Mouse (Mus musculus) right cerebral cortex, postnatal 4 days (tissue): ENCODE data around the gene Psma7.

Experiments
- DNase-seq: peaks from one replicate; pipeline ENCODE4 v3.0.0-alpha.2; 2022

Gene Psma7

GRCm38 (mm10) chr2:180042256-180042857 is at the start of gene Psma7, which contains the start of gene Ss18l1:
Gene Psma7, minus strand, starts transcription at chr2:180042433.
Gene Ss18l1, plus strand, starts transcription at chr2:180042509.
- DNase-seq = peak; percentile 94

- DNase-seq = no peak
These were observed 48.1 kb upstream of the Psma7 start for GRCm38 (mm10) chr2:180090285-180090684.

GRCm38 (mm10) chr2:180087472-180087871 is 45.2 kb upstream of the Psma7 start:
- DNase-seq = no peak

DNA sequence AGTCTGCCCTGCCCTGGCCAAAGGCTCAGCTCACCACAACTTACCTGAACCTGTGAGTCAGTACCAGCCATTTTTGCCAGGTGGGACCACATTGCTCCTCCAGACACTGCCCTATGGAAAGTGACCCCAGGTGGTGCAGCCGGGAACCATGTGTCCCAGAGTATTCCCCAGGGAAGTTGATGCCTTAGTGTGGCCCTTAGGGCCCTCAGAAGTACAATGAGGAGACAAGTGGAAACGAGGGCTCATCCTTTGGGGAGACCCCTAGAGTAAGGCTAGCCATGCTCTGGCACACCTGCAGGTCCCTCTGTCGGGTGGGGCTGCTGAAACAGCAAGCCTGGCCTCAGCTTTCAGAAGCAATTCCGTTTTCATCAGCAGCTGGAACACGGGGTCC is 44.4 kb upstream of the Psma7 start:
- DNase-seq = no peak

DNA sequence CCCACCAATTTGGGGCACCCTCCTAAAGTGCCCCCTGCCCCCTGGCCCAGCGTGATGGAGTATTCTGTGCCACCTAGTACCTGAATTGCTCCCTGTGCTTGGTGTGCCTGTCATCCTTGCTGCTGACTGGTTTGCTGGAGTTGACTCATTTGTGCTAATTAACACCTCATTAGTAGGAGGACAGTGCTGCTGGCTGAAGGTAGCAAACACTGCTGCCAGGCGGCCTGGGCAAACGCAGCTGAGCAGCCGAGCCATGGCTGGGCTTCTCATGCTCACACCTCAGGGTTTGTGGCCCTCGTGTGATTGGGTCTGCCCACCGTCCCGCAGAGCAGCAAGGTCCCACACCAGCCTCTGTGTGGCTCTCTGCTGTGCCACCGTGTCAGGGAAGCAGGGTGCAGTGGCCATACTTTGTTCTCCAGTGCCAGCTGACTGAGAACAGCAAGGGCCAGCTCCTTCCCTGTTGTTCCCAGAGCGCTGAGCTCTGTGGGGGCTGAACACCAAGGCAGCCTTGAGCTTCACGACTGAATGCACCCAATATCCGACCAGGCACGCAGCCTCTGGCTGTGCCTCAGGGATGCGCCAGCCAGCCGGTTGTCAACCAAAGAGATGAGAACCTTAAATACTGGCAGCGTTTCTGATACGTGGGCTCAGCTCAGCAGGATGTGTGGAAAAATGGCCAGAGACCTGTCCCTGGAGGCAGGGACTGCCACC is 43.8 kb upstream of the Psma7 start:
- DNase-seq = no peak

- no peak for DNase-seq
These were observed 42.3 kb upstream of the Psma7 start for GRCm38 (mm10) chr2:180084565-180084964.

GRCm38 (mm10) chr2:180083063-180083462 is 40.8 kb upstream of the Psma7 start:
- no peak for DNase-seq

DNA sequence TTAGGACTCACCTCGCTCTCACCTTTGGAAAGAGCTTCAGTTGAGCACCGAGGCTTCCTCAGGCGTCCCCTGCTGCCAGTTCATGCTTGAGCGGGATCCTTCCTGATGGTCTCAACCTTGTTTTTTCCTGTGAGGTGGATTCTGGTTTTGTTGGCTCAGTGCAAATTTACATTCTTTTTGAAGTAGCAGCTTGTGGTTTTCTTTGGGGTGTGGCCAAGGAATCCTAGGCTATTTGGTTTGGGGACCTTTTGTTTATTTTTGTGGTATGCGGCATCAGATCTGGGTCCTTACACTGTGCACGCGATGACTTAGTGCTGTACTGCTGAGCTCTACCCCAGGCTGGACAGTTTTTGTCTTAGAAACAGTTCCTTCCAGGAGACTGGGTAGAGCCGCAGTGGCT is 38.4 kb upstream of the Psma7 start:
- DNase-seq = no peak

- no peak for DNase-seq
These were observed 35.4 kb upstream of the Psma7 start for GRCm38 (mm10) chr2:180077622-180078021.

DNA sequence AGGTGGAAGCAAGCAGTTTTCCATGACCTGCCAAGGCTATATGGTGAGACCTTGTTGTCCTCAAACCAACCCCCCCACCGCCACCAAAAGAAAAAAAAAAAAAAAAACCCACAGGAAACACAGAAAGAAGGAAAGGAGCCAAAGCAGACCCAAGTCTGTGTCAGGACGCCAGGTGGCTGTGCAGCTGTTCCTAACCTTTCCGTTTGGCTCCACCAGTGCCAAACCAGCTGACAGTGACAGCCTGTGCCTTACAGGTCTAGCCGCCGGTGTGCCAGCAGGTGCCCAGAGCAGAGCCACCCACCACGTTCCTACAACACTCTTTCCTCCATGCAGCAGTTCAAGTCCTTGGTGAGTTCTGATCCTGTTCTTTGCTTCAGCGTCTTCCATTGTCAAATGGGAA is 30.7 kb upstream of the Psma7 start:
- no peak for DNase-seq

DNA sequence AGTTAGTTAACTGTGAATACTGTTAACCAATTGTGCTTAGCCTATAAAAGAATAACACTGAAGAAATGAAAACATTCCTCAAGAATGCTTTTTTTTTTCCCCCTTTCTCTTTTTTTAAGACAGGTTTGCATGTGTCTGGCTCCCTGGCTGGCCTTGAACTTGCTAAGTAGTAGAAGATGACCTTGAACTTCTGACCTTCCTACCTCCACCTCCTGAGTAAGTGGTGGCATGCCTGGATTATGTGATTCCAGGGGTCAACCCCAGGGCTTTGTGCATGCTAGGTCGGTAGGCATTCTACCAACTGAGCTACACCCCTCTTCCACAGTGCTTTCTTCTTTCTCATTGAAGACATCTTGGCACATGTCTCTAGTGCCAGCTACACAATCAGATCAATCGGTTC is 29.4 kb upstream of the Psma7 start:
- DNase-seq = no peak

GRCm38 (mm10) chr2:180070481-180071453 is 28.5 kb upstream of the Psma7 start, which contains the start of gene Mtg2:
Gene Mtg2, plus strand, starts transcription at chr2:180070588.
- DNase-seq = peak; percentile 96

DNA sequence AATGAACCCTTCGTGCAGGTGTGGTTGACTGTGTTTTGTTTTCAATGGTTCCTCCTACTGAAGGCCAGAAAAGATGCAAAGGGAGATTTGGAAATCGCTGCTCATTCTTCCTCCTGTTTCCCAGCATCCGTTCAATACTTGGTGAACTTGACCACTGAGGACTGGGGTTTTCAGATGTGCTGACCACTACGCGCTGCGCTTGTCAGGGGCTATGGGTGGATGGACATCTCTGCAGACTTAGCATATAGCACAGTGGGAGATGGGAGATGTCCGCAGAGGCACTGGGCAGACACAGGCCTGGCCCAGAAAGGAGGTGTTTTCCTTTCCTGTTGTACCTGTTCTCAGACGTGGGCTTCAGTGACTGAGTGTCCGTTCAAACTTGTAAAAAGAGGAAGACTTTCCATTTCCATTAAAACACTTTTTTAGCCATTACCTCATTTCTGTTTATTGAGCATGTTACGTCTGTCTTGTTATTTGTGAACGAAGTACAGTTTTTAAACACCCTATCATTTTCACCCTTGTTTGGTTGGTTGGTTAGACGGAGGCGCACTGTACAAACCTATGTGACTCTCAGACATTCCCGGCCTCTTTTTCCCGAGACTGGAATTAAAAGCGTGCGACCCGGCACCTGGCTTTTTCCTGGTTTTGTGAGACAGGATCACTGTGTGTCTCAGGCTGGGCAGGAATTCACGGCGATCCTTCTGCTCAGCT is 27.7 kb upstream of the Psma7 start:
- DNase-seq = no peak

- no peak for DNase-seq
These were observed 21.3 kb upstream of the Psma7 start for GRCm38 (mm10) chr2:180063338-180064131.

DNA sequence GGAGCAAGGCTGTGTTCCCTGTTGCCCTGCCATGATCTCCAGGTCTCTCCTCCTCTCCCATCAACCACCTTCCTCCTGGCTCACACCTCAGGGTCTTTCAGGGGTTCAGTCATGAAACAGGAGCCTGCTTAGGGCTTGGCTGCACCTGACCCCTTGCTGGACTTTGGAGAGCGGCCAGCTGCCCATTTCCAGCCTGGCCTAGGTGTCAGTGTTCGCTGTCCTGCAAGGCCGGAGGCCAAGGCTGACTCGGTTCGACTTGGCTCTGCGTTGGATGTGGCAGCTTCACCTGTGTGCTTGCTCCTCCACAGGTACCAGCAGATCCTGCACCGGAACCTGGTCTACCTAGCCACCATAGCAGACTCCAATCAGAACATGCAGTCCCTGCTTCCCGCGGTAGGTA is 10.8 kb upstream of the Psma7 start:
- DNase-seq = no peak

GRCm38 (mm10) chr2:180051986-180052733 is 9.9 kb upstream of the Psma7 start:
- DNase-seq = no peak

DNA sequence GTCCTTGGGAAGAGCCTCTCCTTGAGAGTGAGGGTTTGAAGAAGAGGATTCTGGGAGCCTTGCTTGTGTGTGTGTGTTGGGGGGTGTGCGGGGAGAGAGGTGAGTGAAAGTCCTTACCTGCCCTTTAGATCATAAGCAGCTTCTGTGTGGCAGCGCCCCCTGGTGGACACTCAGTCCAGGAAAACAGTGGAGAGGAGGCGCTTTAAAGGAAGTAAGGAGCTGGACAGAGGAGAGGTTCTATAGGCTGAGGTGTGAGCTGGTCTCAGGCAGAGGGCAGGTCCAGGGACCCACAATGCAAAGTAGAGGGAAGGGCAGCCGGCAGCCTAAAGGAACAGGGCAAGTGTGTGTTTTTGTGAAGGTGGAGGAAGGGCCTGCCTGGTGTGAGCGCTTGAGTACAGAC is 8.8 kb upstream of the Psma7 start:
- peak; percentile 93 for DNase-seq

GRCm38 (mm10) chr2:180047980-180048635 is 5.9 kb upstream of the Psma7 start:
- no peak for DNase-seq

DNA sequence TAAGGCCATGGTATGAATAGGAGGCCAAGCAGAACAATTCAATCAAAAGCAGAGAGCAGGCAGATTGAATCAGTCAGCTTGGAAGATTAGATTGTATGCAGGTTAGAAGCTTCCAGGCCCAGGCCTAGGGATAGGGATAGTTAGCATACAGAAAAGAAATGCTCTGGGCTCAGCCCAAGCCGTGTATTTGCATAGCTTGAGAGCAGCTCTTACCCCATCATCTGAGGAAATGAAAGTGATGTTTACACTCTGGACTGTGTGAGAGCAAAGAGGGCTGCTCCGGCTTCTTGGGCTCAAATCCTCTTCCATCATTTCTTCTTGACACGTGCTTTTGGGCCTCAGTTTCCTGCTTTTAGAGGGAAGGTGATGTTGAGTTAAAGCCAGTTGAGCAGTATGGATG is 5.3 kb upstream of the Psma7 start:
- no peak for DNase-seq

DNA sequence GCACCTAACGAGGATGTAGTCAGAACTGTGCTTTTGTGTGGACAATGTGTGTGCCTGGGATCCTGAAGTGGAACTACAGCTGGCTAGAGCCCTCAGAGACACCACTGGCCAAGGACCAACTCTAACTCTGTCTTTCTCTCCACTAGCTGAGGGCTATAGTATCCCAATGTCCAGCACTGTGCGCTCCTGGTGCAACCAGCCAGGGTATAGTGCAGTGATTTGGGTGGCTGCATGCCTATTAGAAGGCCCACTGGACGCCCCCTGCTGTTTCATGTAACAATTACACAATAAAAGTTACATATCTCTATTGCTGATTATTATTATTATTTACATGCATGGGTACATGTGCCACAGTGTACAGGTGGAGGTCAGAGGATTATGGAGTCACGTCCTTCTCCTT is 3.0 kb upstream of the Psma7 start:
- no peak for DNase-seq
